Mouse (Mus musculus): ENCODE measurements around the gene Clasp2. TPM values are rescaled to one million over a fixed set of nuclear protein-coding genes. Genes with fewer than 3 reads are reported as not detected.
A peak's percentile ranks its signal among the peaks of the same experiment; 100 is the strongest.
"Not testable (repeated sequence)": the region's sequence is repeated elsewhere in the genome, so short reads cannot be mapped to it uniquely, and the experiment has no call there.

The Clasp2 gene
- polyA plus RNA-seq, 1 experiment, result 12.0 TPM

- no peak for DNase-seq (ENCODE audit: low spot score)
Measured at GRCm38 (mm10) chr9:113815836-113816235, 74.6 kb downstream of the Clasp2 start.

DNA sequence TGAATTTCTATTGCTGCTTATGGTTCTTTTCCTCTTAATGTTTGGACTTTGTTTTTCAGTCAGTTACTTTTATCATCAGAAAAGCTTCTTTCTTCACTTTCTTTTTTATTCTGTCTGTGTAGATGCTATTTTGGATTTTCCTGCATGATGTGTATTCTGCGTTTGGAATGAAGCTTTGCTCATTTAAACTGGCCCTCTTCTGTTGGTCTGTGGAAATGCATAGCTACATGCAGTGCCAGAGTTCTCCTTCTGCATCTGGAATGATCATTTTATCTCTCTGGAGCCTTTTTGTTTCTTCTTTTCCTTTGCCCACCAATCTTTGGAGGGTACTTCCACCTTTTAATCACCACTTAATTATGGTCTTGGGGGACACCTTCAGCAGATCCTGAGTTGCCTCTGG lies 80.9 kb downstream of the Clasp2 start:
- DNase-seq (ENCODE audit: low spot score), result no peak

DNA sequence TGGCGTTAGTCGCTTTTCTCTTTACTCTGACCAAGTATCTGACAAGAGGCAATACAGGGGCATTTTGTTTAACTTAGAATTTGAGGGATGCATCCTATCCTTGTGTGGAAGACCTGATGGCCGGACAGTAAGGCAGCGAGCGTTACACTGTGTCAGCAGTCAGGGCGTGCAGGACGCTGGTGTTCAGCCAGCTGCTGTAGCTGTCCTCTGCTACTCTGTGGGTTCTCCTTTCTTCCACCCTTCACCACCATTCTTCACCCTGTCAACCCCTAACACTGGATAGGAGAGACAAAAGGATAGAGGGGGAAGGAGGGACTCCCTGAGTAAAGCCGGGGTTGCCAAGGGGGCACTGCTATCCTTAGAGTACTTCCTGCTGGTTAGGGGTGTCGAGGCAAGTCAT lies 87.4 kb downstream of the Clasp2 start:
- DNase-seq (ENCODE audit: low spot score), result no peak

DNA sequence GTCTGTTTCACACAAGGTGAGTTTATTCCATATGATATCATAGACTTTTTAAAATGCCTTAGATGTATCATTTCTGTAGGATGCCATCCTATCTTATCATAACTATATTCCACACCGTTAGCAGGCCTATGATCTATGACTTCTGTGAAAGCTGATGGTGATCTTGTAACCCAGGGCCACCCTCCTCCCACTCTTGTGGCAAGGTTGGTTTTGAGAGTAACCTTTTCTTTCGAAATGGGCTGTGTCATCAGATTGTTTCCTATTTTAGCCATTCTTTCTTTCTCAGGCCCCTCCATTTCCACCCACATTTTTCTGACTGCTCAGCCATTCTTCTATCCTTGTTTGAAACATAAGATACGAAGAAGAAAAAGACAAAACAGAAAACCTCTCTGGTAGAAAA lies 88.9 kb downstream of the Clasp2 start:
- DNase-seq (ENCODE audit: low spot score), result no peak

GRCm38 (mm10) chr9:113833481-113833880 lies 92.2 kb downstream of the Clasp2 start:
- DNase-seq (ENCODE audit: low spot score), result no peak

DNA sequence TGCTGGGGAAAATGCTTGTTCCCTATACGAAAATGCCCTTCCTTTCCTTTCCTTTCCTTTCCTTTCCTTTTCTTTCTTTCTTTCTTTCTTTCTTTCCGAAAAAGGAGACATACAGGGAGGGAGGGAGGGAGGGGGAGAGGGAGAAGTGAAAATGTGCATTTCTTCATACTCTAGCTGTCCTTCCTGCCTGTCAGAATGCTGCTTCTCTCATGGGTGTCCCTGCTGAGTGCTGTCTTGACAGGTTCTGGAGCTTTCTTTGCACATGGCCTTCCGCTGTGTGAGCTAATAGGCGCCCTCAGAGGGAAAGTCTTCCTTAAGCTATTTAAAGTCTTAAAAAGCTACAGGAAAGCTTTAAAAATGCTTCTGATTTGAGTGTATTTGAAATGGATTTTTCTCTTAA lies 95.7 kb downstream of the Clasp2 start:
- no peak for DNase-seq (ENCODE audit: low spot score)

DNA sequence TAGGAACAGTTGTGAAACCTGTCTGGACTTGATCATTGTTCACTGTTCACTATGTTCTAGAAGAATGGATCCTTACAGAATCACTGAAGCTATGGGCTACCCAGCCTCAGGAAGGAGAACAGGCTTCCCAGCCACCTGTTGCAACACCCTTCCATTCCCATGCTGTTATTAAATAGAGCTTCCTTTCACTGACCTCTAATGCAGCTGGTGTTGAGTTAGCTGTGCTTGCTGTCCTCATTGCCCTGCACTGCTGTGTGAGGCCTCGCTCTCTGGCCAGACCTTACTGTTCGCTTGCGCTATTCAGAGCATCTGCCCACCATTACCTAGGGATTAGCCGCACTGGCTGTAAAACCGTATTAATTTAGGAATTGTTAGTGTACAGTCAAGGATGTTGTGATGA lies 96.2 kb downstream of the Clasp2 start:
- no peak for DNase-seq (ENCODE audit: low spot score)

- DNase-seq (ENCODE audit: low spot score), result no peak
Measured at GRCm38 (mm10) chr9:113844029-113844428, 102.8 kb downstream of the Clasp2 start.

GRCm38 (mm10) chr9:113855441-113855840 lies 114.2 kb downstream of the Clasp2 start:
- DNase-seq (ENCODE audit: low spot score), result no peak

DNA sequence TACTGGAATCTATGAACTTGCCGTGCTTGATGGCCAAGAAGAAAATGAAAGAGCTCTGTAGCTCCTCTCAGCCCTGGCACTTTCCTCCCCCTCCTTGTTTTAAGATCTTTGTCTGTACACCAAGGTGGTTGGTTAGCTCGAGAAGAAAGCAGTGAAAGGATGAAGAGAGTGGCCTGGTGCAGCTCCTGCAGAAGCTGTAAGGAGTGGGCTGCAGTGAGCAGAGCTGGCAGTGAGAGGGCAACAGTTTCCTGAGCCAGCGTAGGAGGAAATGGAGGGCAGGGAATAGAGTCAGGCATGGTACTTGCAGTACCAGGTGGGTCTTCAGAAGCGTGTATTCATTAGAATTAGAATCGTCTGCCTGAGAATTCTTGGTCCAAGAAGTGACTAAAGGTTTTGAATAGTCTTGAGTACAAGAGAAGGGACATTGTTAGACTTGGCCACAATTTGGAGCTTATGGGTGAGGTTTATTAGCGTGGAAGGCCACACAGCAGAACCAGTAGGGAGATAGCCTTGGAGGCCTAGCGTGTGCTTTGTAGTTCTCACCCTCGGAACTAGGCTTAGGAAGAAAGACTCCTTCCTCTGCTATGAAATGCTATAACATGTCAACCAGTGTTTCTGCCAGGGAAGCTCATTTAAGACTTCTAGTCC lies 116.1 kb downstream of the Clasp2 start:
- DNase-seq (ENCODE audit: low spot score), result no peak

- DNase-seq (ENCODE audit: low spot score), result no peak
Measured at GRCm38 (mm10) chr9:113857929-113858440, 116.7 kb downstream of the Clasp2 start.

- DNase-seq (ENCODE audit: low spot score), result no peak
Measured at GRCm38 (mm10) chr9:113859420-113859819, 118.1 kb downstream of the Clasp2 start.

- DNase-seq (ENCODE audit: low spot score), result no peak
Measured at GRCm38 (mm10) chr9:113863370-113863999, 122.2 kb downstream of the Clasp2 start.

DNA sequence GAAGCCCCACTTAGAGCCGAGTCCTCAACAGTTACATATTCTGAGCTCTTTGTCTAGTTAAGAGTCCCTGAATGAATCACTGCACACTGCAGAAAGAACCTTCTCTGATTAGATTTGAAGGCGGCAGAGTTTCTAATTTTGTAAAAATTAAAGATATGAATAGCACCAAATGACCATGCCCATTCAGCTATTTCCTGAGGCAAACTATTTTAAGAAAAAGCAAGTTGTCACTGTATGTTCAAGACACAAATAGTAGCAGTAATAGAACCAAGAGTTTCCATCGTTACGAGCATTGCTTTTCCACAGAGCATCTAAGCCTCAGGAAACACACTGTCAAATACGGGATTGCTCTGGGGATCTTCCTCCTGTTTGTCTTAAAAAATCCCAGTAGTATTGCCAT lies 126.7 kb downstream of the Clasp2 start:
- no peak for DNase-seq (ENCODE audit: low spot score)

- DNase-seq (ENCODE audit: low spot score), result no peak
Measured at GRCm38 (mm10) chr9:113894903-113895302, 153.6 kb downstream of the Clasp2 start.

GRCm38 (mm10) chr9:113903136-113903535 lies 161.9 kb downstream of the Clasp2 start:
- DNase-seq (ENCODE audit: low spot score), result no peak

GRCm38 (mm10) chr9:113904315-113904714 lies 163.0 kb downstream of the Clasp2 start:
- not testable (repeated sequence) for DNase-seq (ENCODE audit: low spot score)

DNA sequence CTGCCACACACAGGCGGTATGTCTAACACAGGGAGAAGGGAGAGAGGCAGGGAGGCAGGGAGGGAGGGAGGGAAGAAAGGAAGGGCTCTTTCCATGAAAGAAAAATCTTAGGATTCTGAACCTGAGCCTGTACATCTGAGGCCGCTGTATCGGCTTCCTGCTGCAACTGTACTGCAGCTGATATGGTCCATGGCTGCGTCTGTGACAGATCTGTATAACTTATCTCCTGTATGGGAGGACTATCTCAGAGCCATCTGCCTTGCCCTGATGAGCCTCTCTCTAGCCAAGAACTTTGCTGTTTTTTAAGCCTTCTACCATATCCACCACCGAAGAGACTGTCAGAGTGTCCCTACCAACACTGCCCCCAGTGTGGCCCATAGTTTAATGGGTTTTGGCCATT lies 174.5 kb downstream of the Clasp2 start:
- DNase-seq (ENCODE audit: low spot score), result no peak

GRCm38 (mm10) chr9:113922677-113923076 lies 181.4 kb downstream of the Clasp2 start:
- DNase-seq (ENCODE audit: low spot score), result no peak

DNA sequence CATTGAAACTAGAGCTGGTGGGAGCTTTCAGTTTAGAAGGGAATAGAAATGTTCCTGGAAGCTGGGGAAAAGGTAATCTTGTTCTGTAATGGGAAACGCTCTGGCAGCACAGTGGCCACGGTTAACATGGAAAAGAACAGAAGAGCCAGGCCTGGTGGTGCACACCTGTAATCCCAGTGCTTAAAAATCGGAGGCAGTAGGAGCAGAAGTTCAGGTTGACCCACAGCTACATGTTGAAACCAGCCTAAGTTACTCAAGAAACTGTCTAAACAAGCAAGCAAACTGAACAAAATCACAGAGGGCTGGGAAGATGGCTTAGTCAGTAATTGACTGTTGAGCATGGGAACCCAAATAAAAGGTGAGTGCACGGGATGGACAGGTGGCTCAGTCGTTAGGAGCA lies 183.6 kb downstream of the Clasp2 start:
- no peak for DNase-seq (ENCODE audit: low spot score)

DNA sequence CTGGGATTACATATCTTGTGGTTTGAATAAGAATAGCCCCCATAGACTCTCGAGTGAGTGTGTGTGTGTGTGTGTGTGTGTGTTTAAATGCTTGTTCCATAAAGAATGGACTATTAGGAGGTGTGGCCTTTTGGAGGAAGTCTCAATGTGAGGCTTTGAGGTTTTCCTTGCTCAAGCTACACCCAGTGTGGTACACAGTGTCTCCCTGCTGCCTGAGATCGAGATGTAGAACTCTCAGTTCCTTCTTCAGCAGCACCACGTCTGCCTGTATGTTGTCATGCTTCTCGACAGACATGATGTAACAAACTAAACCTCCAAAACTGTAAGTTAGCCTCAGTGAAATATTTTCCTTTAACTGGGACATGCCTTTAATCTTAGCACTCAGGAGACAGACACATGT lies 187.3 kb downstream of the Clasp2 start:
- no peak for DNase-seq (ENCODE audit: low spot score)

DNA sequence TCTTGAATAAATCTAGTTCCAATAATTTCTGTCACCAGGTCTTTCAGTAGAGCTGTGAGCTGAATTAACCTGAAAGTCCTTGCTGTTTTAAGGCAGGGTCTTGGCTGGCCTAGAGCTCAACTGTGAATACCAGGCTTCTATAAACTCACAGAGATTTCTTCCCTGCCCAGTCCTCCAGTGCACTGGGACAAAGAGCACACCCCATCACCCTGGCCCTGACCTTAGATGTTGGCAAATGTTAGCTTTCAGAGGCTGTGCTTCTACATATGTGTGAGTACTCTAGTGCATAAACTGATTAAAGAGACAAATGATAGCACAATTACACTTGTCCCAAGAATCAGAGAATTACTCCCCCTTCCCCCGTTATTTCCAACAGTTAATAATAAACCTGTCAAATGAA lies 188.4 kb downstream of the Clasp2 start:
- DNase-seq (ENCODE audit: low spot score), result no peak

DNA sequence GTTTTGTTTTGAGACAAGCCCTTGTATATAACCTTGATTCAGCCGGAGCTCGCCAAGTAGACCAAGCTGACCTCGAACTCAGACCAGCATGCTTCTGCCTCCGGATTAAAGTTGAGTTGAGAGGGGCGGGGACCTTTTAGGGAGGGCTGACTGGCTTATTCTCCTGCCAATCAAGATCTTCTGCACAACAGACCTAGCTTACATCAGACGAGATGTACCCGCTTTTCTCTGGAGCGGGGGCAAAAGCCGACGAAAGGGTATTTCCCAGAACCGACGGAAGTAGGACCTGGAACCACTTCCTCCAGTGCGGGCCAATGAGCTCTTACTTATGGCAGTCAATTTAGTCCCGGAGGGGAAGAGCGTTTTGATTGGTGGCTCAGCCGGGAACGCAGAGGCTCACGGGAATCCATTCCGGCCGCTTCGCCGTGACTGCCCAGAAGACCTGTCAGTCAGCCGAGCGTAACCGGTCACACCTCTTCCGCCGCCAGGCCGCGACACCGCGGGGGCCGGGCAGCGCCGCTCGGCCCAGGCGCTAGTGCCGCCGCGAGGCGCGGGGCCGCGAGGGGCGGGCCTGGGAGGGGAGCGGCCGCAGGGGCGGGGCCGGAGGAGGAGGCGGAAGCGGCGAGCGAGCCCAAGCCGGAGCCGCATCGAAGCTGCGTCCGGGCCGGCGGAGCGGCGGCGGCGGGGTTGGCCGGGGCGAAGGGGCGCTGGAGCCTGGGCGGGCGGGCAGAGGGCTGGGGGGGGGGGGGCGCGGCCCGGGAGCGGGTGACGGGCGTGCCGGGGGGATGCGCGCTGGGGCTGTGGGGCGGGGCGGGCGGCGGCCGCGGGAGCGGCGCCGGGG lies 189.5 kb downstream of the Clasp2 start, which contains the start of gene Ubp1:
Gene Ubp1, plus strand, starts transcription at position 401 of the 841 bp plus-strand sequence.
- peak; percentile 92 for DNase-seq (ENCODE audit: low spot score)
